Mouse (Mus musculus): ENCODE measurements at regions not wholly inside any gene's neighbourhood (a gene's known extent, or its start where the extent isn't known, plus 50 kb on each side); places are given as distances from the start of the nearest gene placed in this dataset.

DNA sequence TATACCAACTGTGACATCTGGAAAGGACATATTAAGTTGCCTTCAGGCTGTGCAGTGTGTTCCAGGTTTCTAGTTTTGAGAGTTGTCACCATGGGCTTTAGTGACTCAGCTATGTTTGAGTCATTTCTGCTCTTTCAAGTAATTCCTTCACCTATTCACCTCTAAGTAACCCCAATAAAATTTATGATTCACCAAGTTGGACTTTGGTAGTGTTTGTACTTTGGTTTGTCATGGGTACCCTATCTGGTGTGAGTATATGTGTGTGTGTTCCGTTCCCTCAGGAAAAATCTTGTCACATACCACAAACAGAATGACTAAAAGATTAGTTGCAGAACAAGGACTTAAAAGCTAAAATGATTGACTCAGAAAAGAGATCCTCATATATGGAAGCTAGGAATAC is 76.8 kb upstream of the Crbn start:
- Histone ChIP-seq H3K4me1 (replicated peaks; ENCODE audit: insufficient read depth, low read length) (no peaks in the 10 kb centered on the region), H3K9ac (ENCODE audit: low read depth, low read length) (no peak overlapping the region), H3K4me3 (replicated peaks; ENCODE audit: low read depth, low read length) (no peak overlapping the region), H3K27me3 (ENCODE audit: insufficient read depth, low read length) (no peaks in the 10 kb centered on the region), H3K4me2 (ENCODE audit: low read length) (no peak overlapping the region), H3K36me3 (ENCODE audit: insufficient read depth, low read length) (no peaks in the 10 kb centered on the region), H3K9me3 (replicated peaks; ENCODE audit: low read length) (no peaks in the 10 kb centered on the region), H3K27ac (no peak overlapping the region)
- WGBS, result 81% methylated on average over 1 of the region's 1 CpGs
- no peak for TF ChIP-seq CTCF (IDR thresholded peaks at IDR 0.05; ENCODE audit: low read depth)
- no peak for ATAC-seq (replicated peaks; ENCODE audit: low FRiP score, low read depth)
- no peak for DNase-seq (ENCODE audit: low spot score)

DNA sequence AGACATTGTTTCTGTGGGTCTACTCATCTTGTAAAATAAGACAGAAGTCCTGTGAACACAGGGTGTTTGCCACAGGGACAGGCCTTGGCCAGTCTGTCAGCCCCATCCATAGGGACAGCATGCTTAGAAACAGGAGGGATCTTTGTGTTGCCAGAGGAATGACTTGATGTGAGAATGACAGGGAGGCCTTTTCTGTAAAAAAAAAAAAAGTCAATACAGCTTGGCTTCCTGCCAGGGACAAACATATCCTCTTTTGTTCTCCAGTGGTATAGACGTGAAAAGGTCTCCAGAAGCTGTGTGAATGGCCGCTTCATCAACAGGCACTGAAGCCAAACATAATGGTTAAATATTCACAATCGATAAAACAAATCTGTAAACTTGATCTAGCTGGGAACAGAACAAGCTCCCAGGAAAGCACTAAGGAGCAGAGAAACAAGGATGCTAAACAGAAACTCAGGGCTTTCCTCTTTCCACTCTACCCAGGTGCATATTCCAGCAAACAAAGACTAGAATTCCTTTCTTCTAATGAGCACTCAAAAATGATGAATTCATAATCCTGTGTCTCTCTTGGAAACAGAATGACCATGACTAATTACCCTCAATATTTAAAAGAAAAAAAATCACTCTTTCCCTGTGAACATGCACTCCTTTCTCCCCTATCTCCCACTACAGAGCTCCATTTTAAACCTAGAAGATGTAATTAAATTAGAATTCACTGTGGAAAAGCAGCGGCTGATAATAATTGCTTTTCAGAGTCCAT is 92.2 kb upstream of the Crbn start:
- WGBS, result 57% methylated on average over 4 of the region's 4 CpGs
- Histone ChIP-seq H3K27ac (no peak overlapping the region), H3K4me2 (ENCODE audit: low read length) (no peak overlapping the region), H3K4me3 (replicated peaks; ENCODE audit: low read depth, low read length) (no peak overlapping the region), H3K9me3 (replicated peaks; ENCODE audit: low read length) (no peaks in the 10 kb centered on the region), H3K27me3 (ENCODE audit: insufficient read depth, low read length) (no peaks in the 10 kb centered on the region), H3K36me3 (ENCODE audit: insufficient read depth, low read length) (no peaks in the 10 kb centered on the region), H3K4me1 (replicated peaks; ENCODE audit: insufficient read depth, low read length) (no peaks in the 10 kb centered on the region), H3K9ac (ENCODE audit: low read depth, low read length) (no peak overlapping the region)
- TF ChIP-seq CTCF (IDR thresholded peaks at IDR 0.05; ENCODE audit: low read depth), result no peak
- ATAC-seq (replicated peaks; ENCODE audit: low FRiP score, low read depth), result no peak
- no peak for DNase-seq (ENCODE audit: low spot score)

DNA sequence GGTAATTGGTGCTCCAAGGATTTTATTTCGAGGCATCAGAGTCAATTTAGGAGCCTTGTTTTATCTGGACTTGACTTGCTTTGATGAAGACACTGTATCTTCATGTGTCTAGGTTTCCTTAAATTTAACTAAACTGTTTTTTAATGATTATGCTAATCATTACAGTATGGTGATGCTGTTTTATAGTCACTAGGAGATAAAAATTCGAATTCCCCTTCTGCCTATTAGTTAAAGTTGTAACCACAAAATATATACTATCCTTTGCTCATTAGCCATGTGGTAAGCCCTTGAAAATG is 92.7 kb upstream of the Crbn start:
- Histone ChIP-seq H3K27ac (no peak overlapping the region), H3K4me2 (ENCODE audit: low read length) (no peak overlapping the region), H3K4me3 (replicated peaks; ENCODE audit: low read depth, low read length) (no peak overlapping the region), H3K9ac (ENCODE audit: low read depth, low read length) (no peak overlapping the region), H3K4me1 (replicated peaks; ENCODE audit: insufficient read depth, low read length) (no peaks in the 10 kb centered on the region), H3K27me3 (ENCODE audit: insufficient read depth, low read length) (no peaks in the 10 kb centered on the region), H3K36me3 (ENCODE audit: insufficient read depth, low read length) (no peaks in the 10 kb centered on the region), H3K9me3 (replicated peaks; ENCODE audit: low read length) (no peaks in the 10 kb centered on the region)
- no peak for TF ChIP-seq CTCF (IDR thresholded peaks at IDR 0.05; ENCODE audit: low read depth)
- DNase-seq (ENCODE audit: low spot score) (no peak), ATAC-seq (replicated peaks; ENCODE audit: low FRiP score, low read depth) (no peak)
- WGBS, result 49% methylated on average over 2 of the region's 2 CpGs

DNA sequence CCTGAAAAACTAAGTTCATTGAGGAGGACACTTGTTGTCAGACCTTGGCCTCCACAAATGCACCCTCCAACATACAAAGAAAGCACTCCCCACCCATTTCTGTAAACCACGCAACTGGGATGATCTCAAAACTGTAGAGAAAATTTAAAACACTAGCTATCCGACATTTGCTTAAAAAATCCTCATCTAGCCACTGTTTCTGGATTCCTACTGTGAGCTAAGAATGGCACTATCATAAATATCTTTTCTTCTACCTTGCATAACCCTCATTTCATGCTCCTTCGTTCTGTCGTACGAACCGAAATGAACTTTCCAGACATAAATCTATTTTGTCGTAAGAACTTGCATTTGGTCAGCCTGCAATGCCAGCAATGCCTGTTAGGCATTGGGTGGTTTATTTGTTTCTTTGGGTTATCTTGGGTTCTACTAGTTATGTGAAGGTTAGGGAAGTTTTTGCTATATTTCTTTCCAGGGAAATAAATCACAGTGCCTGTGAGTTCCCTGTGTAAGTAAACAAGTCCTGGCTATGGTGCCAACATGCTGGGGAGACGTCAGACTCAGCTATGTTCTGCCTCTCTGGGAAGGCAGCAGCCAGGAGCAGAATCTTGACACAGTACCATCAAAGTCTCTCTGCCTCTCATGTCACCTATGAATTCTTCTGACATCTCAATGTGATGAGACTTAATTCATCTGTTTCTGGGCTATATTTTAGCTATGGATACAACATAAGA is 104.2 kb upstream of the Crbn start:
- no peaks in the 10 kb centered on the region for H3K27me3 ChIP-seq (ENCODE audit: insufficient read depth, low read length)
- DNase-seq (ENCODE audit: low spot score) (no peak), ATAC-seq (replicated peaks; ENCODE audit: low FRiP score, low read depth) (no peak)
- no peak overlapping the region for H3K9ac ChIP-seq (ENCODE audit: low read depth, low read length)
- TF ChIP-seq CTCF (IDR thresholded peaks at IDR 0.05; ENCODE audit: low read depth), result no peak
- H3K27ac ChIP-seq, result no peak overlapping the region
- WGBS, result 67% methylated on average over 8 of the region's 8 CpGs
- H3K4me1 ChIP-seq (replicated peaks; ENCODE audit: insufficient read depth, low read length), result no peaks in the 10 kb centered on the region
- no peak overlapping the region for H3K4me2 ChIP-seq (ENCODE audit: low read length)
- no peaks in the 10 kb centered on the region for H3K9me3 ChIP-seq (replicated peaks; ENCODE audit: low read length)
- no peaks in the 10 kb centered on the region for H3K36me3 ChIP-seq (ENCODE audit: insufficient read depth, low read length)
- no peak overlapping the region for H3K4me3 ChIP-seq (replicated peaks; ENCODE audit: low read depth, low read length)

DNA sequence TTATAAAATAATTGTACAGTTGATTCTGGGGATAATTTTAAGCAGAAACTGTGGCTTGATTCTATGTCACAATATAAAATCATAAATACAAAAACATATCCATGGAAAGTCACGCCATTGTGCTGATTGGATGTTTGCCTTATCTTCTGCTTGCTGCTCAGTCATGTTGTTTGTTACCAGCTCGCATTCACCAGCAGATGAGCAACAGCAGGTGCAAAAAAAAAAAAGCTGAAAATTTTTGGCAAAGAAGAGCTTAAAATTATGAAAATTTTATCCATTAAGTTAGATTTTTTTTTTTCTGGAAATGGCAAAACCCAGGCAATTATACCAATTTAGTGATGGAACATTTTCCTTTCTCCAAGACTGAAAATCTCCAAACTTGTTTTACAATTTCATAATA is 115.2 kb upstream of the Crbn start:
- no peak overlapping the region for H3K4me3 ChIP-seq (replicated peaks; ENCODE audit: low read depth, low read length)
- WGBS, result 88% methylated on average over 2 of the region's 2 CpGs
- no peaks in the 10 kb centered on the region for H3K4me1 ChIP-seq (replicated peaks; ENCODE audit: insufficient read depth, low read length)

DNA sequence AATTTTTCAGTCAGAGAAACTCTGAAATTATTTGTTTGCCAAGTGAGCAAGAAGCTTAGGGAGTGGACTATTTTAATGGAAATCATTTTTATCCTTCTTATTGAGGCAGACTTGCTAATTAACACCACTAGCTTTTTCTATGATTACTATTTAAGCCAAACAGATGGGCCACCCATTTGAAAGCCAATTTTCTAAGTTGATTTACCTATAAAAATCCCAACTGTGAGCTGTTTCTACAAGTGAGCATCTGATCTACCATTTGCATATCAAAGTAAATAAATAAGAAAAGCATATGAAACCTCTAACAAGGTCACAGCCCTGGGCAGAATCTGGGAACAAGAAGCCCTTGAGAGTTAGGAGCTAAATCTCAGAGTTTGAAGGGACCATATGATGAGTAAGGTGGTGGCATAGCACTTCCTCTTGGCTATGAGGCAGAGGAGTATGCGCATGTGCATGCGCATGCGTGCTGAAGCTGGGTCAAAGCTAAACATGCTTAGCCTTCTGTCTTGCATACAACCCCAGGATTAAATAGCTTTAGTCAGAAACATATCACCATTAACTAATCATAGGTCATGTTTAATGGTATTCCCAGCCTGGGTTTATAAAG is 116.9 kb upstream of the Crbn start:
- TF ChIP-seq CTCF (IDR thresholded peaks at IDR 0.05; ENCODE audit: low read depth), result no peak
- Histone ChIP-seq H3K27ac (no peak overlapping the region), H3K9me3 (replicated peaks; ENCODE audit: low read length) (no peaks in the 10 kb centered on the region), H3K4me1 (replicated peaks; ENCODE audit: insufficient read depth, low read length) (no peaks in the 10 kb centered on the region), H3K9ac (ENCODE audit: low read depth, low read length) (no peak overlapping the region), H3K4me3 (replicated peaks; ENCODE audit: low read depth, low read length) (no peak overlapping the region), H3K27me3 (ENCODE audit: insufficient read depth, low read length) (no peaks in the 10 kb centered on the region), H3K4me2 (ENCODE audit: low read length) (no peak overlapping the region), H3K36me3 (ENCODE audit: insufficient read depth, low read length) (no peaks in the 10 kb centered on the region)
- ATAC-seq (replicated peaks; ENCODE audit: low FRiP score, low read depth) (no peak), DNase-seq (ENCODE audit: low spot score) (no peak)
- 99% methylated on average over 3 of the region's 3 CpGs for WGBS

More for the DNA sequence above, 115.2 kb upstream of the Crbn start:
- no peak for TF ChIP-seq CTCF (IDR thresholded peaks at IDR 0.05; ENCODE audit: low read depth)
- Histone ChIP-seq H3K27me3 (ENCODE audit: insufficient read depth, low read length) (no peaks in the 10 kb centered on the region), H3K4me2 (ENCODE audit: low read length) (no peak overlapping the region), H3K27ac (no peak overlapping the region), H3K9me3 (replicated peaks; ENCODE audit: low read length) (no peaks in the 10 kb centered on the region), H3K9ac (ENCODE audit: low read depth, low read length) (no peak overlapping the region), H3K36me3 (ENCODE audit: insufficient read depth, low read length) (no peaks in the 10 kb centered on the region)
- no peak for DNase-seq (ENCODE audit: low spot score)
- ATAC-seq (replicated peaks; ENCODE audit: low FRiP score, low read depth), result no peak

All from kidney, postnatal 0 days (tissue).